Mouse (Mus musculus) frontal cortex, postnatal 10 days (tissue): ENCODE results near the gene Rhoj.
"Not testable (repeated sequence)": the region's sequence is repeated elsewhere in the genome, so short reads cannot be mapped to it uniquely, and the experiment has no call there.

Experiments
- DNase-seq, 2 experiments: peaks; one replicate each; pipeline ENCODE4 v3.0.0; 2022; ENCODE audit warnings: low spot score in 2 of 2, mixed read lengths in 1 of 2

Rhoj gene

DNA sequence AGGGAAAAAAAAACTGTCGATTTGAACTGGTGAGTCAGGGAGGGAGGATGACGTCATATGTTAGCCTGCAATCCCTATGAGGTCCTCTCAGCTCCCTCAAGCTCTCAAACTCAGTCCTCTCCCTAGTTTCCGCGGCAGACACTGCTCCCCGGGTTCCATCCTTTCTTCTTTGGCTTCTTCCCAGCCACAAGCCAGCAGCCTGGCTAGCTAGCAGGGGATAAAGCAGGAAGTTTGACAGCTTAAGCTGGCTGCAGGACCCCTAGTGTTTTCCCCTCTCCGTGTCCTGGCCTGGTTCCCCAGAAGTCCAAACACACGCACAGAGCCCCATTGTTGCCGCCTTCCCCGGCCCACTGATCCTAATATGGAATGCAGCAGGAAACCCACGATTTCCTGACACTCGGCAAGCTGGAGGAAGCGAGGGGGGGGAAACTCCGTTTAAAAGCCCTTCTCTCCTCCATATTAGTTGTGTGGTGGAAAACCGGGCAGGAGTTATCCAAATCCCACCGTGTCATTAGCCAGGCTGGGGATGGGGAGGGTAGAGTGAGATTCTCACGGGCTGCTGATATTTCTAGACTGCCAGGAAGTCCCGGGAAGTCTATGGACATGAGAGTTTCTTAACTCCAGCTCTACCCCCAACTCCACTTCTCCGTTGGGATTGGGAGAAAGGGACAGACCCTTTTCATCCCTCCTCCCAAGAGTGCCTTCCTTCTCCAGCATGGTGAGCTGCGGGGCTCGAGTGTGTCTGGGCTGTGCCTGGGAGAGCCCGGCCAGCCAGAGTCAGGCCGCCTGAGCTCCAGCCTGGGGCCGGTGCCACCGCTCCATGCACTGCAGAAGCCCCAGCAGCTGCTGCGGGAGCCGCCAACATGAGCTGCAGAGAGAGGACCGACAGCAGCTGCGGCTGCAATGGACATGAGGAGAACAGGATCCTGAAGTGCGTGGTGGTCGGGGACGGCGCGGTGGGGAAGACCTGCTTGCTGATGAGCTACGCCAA is at the start of gene Rhoj:
TSS of gene Rhoj (plus strand) at position 362 of the 991 bp plus-strand sequence.
- peak; percentile 19 to 57 for DNase-seq

DNA sequence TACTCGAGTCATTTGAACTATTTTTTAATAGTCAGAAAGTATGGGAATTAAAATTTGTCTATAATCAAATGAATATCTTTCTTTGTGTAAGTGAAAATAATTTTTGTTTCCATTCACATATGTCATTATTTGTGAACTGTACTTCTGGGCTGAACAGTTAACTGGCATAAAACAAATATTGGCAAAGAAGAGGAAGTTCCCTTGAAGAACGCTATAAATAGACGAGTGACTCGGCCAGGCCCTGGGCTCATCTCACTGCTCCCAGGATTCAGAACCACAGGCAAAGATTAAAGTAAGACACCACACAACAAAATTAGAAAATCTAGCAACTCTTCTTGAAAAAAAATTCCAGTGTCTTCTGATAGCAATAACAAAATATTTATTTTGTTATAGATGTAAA is 36.4 kb upstream of the Rhoj start:
- no peak for DNase-seq

DNA sequence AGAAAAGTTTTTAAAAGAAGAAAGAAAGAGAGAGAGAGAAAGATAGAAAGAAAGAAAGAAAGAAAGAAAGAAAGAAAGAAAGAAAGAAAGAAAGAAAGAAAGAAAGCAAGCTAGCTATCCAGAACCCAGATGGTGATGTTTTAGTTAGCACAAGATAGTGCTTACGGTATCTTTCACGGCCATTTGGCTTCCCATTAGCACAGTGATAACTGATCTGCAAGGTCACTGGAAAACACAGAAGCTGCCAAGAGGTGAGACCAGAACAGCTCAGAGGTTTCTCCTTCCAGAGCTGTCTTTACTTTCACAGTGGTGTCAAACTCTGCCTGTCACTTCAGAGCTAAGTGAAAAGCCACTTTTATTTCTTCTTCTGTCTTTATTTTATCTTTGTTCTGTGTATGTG is 32.4 kb upstream of the Rhoj start:
- no peak for DNase-seq

DNA sequence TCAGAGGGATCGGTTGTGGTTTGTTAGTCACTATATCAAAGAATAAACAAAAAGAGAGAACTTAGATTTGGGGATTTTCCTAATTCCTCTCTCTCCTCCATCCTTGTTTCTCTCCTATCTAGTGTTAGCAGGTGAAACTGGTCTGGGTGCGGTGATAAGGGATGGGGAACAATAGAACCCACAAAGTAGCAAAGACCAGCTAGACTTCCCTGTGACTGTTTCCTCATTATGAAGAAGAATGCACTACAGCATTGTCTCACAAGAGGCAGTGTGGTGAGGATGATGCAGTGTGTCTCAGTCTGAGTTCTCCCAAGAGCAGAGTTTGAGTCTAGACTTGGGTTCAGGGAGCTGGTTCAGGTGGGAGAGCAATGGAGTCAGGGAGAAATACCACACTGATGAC is 30.7 kb upstream of the Rhoj start:
- DNase-seq = no peak

DNA sequence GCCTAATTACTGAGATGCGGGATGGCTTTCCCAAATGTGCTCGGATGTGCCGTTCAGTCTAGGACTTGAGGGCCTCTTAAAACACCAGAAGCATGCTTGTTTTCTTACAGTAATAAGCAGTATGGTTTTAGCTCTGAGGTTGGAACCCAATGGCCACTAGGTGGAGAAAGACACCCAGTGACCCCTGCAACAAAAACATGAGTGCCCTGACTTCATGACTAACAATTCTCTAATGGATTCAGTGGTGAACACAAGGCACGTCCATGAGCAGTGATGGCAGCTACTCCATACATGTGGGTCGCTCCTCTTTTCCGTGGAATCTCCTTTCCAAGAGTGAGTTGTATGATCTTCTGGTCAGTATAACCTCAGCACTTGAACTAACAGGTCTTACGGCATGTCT is 27.6 kb upstream of the Rhoj start:
- no peak for DNase-seq

DNA sequence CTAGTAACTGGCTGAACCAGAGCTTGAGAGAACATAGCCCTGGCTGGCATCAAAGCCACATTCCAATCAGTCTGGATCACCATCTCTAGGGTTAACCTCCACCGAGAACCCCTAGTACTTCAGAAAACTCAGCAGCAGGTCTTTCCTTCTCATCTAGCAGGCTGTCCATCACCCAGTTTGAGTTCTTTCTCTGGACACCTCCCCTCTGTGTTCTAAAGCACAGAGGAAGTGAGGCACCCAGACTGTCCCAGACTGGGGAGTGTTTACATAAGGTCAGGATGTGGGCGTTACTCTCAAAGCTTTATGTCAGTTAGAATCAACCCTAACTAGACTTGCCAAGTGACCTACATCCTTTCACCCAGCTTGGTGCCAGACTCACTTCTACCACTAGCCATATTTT is 24.9 kb upstream of the Rhoj start:
- no peak for DNase-seq

DNA sequence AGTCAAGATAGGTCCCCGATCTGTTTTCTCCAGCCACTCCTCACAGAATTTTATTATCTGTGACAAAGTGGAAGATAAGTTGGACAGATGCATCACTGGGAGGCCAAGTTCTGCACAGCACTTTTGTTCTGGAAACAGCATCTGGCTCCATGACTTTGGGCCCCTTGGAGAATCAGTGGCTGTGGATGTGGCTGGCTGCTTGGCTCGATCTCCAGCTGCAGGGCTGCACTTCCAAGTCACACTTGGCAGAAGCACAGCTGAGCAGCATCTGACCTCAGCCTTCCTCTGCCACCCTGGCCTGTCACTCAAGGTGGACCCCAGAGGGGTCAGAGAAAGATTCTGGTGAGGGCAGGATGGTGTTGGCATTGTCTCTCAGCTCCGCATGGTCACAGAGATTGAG is 22.0 kb upstream of the Rhoj start:
- DNase-seq = no peak

DNA sequence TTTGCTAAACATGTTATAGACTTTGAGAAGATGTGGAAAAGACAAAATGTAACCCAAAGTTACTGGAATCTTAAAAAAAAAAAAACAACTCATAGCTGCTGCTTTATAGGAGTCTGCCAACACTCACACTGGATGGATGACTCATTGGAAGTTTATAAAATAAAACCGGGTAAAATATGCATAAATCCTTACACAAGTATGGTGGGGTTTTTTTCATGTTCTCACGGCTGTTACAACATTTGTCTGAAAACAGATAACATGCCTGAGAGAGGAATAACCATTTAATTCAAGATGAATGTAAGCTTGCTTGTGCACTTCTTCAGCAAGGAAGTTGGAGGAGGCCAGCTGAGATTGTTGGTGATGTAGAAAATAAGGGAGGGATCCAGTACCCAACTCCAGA is 17.6 kb upstream of the Rhoj start:
- DNase-seq = no peak

DNA sequence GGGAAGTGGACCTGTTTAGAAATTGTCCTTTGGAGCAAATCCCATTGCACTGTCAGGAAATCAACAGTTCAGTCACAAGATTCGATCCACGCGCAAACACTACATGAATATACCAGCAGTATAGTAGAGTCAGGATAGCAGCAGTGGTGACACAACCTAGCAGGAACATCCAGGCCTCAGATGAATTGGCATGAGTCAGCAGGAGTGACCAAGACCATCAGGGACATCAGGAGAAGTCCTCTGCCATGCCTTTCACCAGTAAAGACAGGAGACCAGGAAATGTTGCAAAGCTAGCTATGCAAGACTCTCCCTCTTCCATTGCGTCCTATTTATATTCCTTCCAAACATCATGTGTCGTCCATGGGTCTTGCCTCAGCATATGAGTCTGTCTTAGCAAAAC is 16.6 kb upstream of the Rhoj start:
- no peak for DNase-seq

DNA sequence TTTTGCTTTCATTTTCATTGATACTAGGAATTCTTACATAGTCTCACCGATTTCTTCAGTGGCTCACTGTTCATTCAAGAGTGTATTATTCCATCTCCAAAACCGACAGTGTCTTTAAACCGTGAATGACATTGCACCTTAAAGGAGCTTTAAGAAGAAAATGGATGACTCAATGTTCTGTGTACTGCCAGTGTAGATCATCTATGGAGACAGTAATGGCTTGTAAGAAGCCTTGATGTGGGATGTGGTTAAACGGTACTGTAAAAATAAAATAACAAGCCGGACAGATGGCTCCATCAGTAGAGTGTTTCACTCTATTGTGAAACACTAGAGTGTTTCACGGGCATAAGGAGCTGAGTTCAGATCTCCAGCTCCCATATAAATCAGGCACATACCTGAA is 15.2 kb upstream of the Rhoj start:
- DNase-seq = no peak

DNA sequence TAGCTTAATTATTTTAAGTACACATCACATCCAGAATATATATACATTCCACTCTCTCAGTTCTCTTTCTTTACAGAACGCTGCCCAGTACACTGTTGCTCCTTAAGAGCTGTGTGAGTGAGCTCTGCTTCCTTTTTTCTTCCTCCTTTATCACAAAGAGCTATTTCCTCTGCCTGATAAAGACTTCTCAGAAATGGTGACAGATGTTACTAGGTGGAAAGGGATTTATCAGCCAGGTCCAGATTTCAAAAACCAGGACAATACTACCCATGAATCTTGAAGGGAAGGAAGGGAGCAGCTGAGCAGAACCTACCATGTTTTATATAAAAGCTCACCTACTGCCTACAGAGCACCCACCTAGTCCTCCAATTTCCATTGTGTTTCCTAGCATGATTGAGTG is 8.3 kb upstream of the Rhoj start:
- DNase-seq = no peak

DNA sequence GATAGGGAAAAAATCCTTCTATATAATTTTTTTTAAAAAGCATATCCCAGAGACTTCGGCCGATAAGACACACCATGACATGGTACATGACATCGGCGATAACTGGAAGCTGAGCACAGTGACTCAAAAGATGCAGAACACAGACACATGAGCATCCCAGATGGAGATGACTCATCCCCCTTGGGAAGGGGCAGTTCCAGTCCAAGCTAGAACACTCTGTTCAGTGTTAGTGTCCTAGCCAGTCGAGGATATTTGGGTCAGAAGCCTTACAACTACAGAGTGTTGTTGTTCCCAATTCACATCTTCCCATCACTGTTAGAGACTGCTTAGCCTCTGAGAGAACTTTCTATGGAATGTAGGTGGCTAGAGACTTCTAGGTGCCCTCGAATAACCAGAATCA is 4.0 kb upstream of the Rhoj start:
- no peak for DNase-seq

DNA sequence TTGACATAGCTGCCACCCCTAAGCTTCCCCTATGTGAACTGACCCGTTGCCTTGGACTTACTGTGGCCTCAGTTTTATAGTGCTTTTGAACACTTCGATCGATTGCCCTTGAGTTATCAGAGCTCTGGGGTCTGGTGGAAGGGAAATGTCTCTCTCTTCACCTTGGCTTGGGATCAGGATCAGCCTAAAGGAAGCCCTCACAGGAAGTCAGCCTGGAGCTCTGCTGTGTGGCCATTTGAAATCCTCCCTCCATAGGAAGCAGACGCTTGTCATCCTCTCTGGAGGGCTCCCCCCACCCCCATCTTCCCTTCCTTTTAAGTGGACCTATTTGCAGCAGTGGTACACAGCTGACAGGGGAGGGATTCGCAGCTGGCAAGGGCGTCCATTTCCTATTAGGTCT is 1.6 kb downstream of the Rhoj start:
- DNase-seq = no peak

DNA sequence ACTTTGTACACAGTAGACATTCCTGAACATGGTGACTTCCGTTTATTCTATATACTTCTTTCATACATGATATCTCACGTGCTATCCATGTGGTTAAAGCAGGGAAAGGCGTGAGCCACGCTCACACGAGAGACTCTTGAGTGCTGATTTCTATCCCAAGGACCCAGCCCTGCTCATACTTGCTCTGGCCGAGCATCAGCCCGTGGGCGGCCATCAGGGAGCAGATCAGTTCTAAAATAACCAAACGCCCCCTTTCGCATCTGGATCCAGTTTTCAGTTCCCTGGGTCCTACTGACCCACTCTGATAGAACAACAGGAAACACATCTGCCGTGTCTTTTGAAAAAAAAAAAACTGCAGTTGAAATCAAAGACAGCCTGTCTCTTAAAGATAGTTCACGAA is 2.6 kb downstream of the Rhoj start:
- no peak for DNase-seq

DNA sequence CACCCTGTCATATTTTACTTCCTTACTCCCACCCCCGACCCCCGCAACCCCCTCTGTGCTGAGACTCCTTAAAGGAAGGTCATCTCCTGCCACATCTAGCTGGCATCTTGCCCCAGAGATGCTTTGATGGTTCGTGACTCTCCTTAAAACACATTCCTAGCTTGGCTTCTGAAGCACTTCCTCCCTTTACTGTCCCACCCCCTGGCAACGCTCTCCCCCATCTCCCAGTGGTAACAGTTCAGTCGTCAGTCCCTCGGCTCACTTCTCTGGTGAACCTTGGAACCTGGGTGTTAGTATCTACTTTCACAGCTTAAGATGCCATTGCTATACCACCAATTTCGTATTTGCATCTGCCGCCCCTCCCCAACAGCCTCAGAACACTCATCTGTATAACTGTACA is 3.8 kb downstream of the Rhoj start:
- DNase-seq = no peak

DNA sequence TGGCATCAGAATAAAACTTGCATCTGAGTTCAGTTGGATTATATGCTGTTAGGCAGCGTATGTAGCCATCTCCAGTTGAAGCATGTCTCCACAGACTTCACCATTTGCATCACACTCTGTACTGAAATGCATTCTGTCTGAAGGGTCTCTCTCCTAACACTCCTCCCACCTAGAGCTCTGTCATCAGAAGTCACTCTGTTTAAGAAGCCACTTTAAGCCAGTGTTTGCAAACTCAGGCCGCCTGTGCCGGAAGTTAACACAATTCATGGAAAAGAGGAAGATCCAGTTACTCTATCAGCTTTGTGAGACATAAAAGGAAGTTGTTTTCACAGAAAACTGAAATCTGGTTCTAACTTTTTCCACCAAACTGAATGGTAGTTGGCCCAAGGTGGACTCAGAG is 5.9 kb downstream of the Rhoj start:
- DNase-seq = no peak

DNA sequence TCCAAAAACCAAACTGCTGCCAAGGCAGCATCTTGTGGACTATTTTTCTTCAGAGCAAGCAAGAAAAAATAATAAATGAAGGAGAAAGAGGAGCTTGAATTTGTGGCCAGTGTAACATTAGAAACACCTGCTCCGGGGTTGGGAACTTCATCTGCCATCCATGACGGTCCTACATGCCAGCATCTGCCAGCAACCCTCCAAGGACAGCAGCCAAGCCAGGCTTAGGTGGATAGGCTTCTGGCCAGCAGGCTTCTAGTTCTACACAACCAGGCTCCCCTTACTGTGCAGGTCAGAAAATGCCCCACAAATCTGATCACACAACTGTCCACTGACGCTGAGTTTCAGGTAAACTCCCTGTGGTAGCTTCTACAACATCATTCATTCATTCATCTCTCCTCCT is 7.7 kb downstream of the Rhoj start:
- DNase-seq = no peak

DNA sequence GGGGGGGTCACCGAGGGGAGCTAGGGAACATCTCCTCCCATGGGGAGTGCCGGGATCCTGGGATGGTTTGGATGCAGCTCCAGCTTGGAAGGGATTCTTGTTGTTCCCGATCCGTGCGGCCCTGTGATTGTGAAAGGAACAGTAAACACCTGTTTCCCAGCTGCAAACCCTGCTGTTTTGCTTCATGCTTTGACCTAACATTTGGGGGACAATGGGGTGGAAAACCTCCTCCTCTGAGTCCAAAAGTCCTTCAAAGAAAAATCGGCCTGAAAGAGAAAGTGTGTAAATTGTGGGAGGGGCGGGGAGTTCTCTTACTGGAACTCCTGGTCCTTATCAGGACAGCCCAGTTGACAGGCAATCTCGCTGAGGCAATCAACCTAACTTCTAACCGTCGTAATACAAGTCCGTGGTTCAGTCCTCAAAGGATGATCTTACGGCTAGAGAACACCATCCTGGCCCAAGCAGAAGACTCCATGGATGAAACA is 12.4 kb downstream of the Rhoj start:
- DNase-seq = no peak

DNA sequence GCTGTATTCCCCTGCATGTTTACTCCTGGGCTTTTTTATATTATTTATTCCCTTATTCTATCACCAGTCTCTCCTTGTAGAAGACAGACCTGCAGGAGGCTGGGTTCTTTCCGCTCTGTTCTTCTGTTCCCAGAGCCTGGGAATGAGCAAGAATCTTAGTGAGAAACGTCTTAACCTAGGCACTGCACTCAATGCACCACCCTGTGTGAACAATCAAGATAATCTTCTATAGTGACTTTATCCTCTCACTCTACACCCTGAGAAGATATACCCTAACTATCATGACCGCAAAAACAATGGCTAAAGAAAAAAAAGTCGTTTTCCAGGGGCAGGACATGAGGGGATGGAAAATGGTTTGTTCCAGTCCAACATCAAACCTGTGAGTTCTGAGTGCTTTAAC is 13.1 kb downstream of the Rhoj start:
- DNase-seq = no peak

DNA sequence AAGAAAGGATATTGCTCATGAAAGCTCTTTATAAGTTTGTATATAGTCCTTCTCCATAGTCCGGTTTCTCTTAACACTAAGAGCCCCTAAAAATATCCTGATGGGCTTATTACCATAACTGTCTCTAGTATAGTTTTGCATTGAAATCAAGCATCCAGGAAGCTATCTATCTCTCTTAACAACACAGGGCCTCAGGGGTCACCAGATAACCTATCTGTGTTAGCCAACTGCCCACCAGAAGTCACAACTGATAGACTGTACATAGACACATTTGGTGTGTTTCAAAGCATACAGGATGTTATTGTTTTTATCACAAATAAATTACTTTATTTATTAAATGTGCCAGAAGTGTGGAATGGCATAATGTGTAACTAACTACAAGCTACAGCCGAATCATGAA is 21.1 kb downstream of the Rhoj start:
- no peak for DNase-seq

DNA sequence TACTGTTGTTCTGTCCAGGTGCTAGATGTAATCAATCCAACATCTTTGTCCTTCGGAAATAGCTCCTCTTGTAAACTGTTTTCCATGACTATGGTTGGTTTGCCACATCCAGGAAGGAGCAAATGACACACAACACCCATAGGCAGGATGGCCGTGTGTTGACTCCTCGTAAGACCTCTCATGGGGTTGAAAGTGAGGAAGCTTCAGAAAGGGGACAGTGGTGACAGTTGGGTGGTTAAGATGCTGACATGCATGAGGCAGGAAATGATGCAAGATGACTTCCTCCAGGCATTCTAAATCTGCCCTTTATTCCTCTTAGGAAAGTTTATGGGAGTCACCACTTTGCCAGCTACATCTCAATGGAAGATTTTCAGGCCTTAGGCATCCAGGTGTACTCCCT is 31.8 kb downstream of the Rhoj start:
- no peak for DNase-seq

DNA sequence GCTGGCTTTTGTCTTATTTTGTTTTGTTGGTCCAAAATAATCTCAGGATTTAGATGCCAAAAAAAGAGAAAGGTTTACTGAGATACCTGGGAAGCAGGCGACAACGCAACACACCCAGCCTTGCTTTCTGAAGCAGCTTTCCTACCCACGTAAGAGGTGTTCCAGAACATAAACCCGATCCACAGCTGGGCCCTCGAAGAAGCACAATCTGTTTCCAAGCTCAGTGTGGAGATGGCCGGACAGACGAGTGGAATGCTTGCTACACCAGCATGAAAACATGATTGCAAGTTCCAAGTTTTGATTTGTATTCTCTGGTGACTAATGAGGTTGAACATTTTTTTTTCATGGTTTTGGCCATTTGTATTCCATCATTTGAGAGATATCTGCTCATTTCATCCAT is 32.2 kb downstream of the Rhoj start:
- no peak for DNase-seq

DNA sequence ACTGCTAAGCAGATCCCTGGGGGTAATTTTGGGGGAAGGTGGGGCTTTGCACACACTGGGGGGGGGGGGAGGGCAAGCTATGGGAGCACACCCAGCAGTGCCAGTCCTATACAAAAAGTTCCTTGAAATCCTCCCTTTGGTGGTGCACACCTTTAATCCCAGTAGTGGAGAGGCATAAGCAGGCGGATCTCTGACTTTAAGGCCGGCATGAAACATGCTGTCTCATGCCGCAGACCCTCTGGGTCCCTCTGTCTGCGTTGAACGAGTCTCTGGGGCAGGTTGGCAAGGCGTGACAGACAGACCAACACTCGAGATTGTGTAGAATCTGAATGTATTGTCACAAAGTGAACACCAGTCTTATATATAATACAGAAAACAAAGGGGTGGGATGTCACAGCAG is 40.4 kb downstream of the Rhoj start:
- DNase-seq = no peak

DNA sequence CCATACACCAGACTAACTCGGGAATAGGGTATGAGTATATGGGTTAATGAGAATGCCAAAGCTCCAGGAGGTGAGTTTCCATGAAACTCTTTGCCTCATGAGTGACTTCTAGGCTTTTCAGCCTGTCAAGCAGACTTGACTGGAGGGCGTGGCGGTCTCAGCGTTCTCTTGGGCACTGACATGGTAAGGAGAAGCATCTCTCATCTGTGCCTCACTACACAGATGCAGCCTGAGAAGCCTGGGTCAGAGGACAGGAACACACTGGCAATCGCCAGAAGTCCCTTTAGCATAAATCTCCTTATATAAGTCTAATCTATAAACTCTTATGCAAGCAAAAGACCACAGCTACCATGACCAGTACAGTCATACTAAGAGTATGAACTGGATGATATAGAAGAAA is 41.4 kb downstream of the Rhoj start:
- DNase-seq = not testable (repeated sequence)
